Mouse (Mus musculus) ES-Bruce4 (cell line): ENCODE results near the gene Cct8l1.

Experiments used
- CTCF ChIP-seq: IDR thresholded peaks from one replicate; pipeline ENCODE4 v1.8.1; 2011; ENCODE audit warnings: low read depth, low read length
- POLR2A ChIP-seq: IDR thresholded peaks from one replicate; pipeline ENCODE4 v1.8.1; 2011; ENCODE audit warnings: low read length; ENCODE audit not compliant: insufficient read depth

DNA sequence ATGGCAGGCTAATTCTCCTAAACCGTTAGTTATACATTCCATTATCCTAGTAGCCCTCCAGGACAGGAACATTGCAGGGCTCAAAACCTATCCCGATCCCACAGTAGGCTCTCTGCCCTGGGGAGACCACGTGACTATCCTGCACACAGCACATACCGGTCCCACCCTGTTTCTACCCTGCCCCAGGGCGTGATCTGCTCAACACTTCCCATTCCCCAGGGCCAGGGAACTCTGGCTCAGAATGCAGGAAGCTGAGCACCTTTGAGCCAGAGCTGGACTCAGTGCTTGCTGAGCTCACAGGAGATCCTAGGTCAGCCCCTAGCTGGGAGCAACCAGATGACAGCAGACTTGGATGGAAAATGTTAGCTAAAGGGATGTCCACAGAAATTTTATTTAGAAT is 10.2 kb downstream of the Cct8l1 start:
- TF ChIP-seq CTCF, result no peak
- TF ChIP-seq POLR2A, result no peak
